Mouse (Mus musculus): ENCODE data around the gene Gabra2. TPM values are rescaled to one million over a fixed set of nuclear protein-coding genes. Genes with fewer than 3 reads are reported as not detected.

Gabra2 gene
- not detected for polyA plus RNA-seq (2017; shearing (Covaris generic))

GRCm38 (mm10) chr5:71095725-71096607, at the start of gene Gabra2:
Gene Gabra2 (minus strand): TSS chr5:71095849.

All from activated CD4-positive, CD25-positive, alpha-beta regulatory T cell (primary cell).